Mouse (Mus musculus): ENCODE measurements around the gene Tmem60. TPM values are rescaled to one million over a fixed set of nuclear protein-coding genes. Genes with fewer than 3 reads are reported as not detected.

Tmem60 gene
- polyA plus RNA-seq, 1 experiment, result 7.2 TPM

GRCm38 (mm10) chr5:20904647-20905046 lies 22.7 kb downstream of the Tmem60 start:
- no peak for DNase-seq (ENCODE audit: low read depth, low spot score)
- 91% methylated on average over 2 of the region's 2 CpGs for WGBS

- WGBS, result 70% methylated on average over 2 of the region's 2 CpGs
- DNase-seq (ENCODE audit: low read depth, low spot score), result no peak
Measured at GRCm38 (mm10) chr5:20905437-20905836, 23.4 kb downstream of the Tmem60 start.

GRCm38 (mm10) chr5:20906191-20906590 lies 24.2 kb downstream of the Tmem60 start:
- DNase-seq (ENCODE audit: low read depth, low spot score), result no peak
- WGBS, result 96% methylated on average over 7 of the region's 7 CpGs

- no peak for DNase-seq (ENCODE audit: low read depth, low spot score)
- WGBS, result 86% methylated on average over 2 of the region's 2 CpGs
Measured at GRCm38 (mm10) chr5:20911741-20912140, 29.8 kb downstream of the Tmem60 start.

GRCm38 (mm10) chr5:20913372-20914275 lies 31.6 kb downstream of the Tmem60 start:
- DNase-seq (ENCODE audit: low read depth, low spot score), result peak; percentile 51
- WGBS, result 64% methylated on average over 11 of the region's 11 CpGs

GRCm38 (mm10) chr5:20918967-20919366 lies 37.0 kb downstream of the Tmem60 start:
- 94% methylated on average over 4 of the region's 4 CpGs for WGBS
- no peak for DNase-seq (ENCODE audit: low read depth, low spot score)

- 93% methylated on average over 9 of the region's 9 CpGs for WGBS
- DNase-seq (ENCODE audit: low read depth, low spot score), result no peak
Measured at GRCm38 (mm10) chr5:20919566-20919965, 37.6 kb downstream of the Tmem60 start.

- DNase-seq (ENCODE audit: low read depth, low spot score), result no peak
- 42% methylated on average over 3 of the region's 3 CpGs for WGBS
Measured at GRCm38 (mm10) chr5:20924608-20925007, 42.6 kb downstream of the Tmem60 start.

GRCm38 (mm10) chr5:20925451-20925850 lies 43.5 kb downstream of the Tmem60 start:
- 34% methylated on average over 3 of the region's 3 CpGs for WGBS
- no peak for DNase-seq (ENCODE audit: low read depth, low spot score)

- 29% methylated on average over 6 of the region's 6 CpGs for WGBS
- no peak for DNase-seq (ENCODE audit: low read depth, low spot score)
Measured at GRCm38 (mm10) chr5:20929669-20930151, 47.7 kb downstream of the Tmem60 start.

- DNase-seq (ENCODE audit: low read depth, low spot score), result no peak
Measured at GRCm38 (mm10) chr5:20930430-20930829, 48.4 kb downstream of the Tmem60 start.

- WGBS, result 34% methylated on average over 3 of the region's 3 CpGs
Measured at GRCm38 (mm10) chr5:20931300-20931699, 49.3 kb downstream of the Tmem60 start.

GRCm38 (mm10) chr5:20932585-20932984 lies 50.6 kb downstream of the Tmem60 start:
- no peak for DNase-seq (ENCODE audit: low read depth, low spot score)
- WGBS, result 72% methylated on average over 3 of the region's 3 CpGs

More at GRCm38 (mm10) chr5:20931300-20931699, 49.3 kb downstream of the Tmem60 start:
- DNase-seq (ENCODE audit: low read depth, low spot score), result no peak

- DNase-seq (ENCODE audit: low read depth, low spot score), result no peak
- 62% methylated on average over 5 of the region's 5 CpGs for WGBS
Measured at GRCm38 (mm10) chr5:20935934-20936333, 53.9 kb downstream of the Tmem60 start.

Other genes with a start within 250 kb of the Tmem60 start
- 1.1 and 1.3 TPM in 2 replicates for gene Phtf2, start 67 bp upstream of the Tmem60 start, polyA plus RNA-seq (2012; rRNA removed)
- gene Rsbn1l, start 74.2 kb downstream of the Tmem60 start, polyA plus RNA-seq (2012; rRNA removed), result 3.0 and 4.0 TPM in 2 replicates
- 17.0 and 33.3 TPM in 2 replicates for gene Ptpn12, start 173.7 kb downstream of the Tmem60 start, polyA plus RNA-seq (2012; rRNA removed)